Mouse (Mus musculus) neural tube, embryonic 11.5 days (tissue): ENCODE data around the gene Micall1. TPM values are rescaled to one million over a fixed set of nuclear protein-coding genes. Genes with fewer than 3 reads are reported as not detected.

Experiments
- ATAC-seq: fragments of 200-750 bp; cut with Nextera tagmentation; 2 replicates; pipeline ENCODE4 v1.8.0; 2017; ENCODE audit warnings: moderate number of reproducible peaks, mild to moderate bottlenecking, moderate TSS enrichment, moderate library complexity; ENCODE audit not compliant: insufficient read depth, low FRiP score, low TSS enrichment
- DNase-seq: peaks from one replicate; pipeline ENCODE4 v3.0.0-alpha.2; 2015; ENCODE audit warnings: low spot score
- H3K27ac ChIP-seq: fragments of 300-500 bp; sonication (generic); 2 replicates; pipeline ENCODE4 v1.5.1; 2014; ENCODE audit warnings: low read depth, mild to moderate bottlenecking, low read length
- H3K27me3 ChIP-seq: fragments of 300-500 bp; sonication (generic); 2 replicates; pipeline ENCODE4 v1.6.1; 2014; ENCODE audit warnings: mild to moderate bottlenecking, low read length, mixed read lengths; ENCODE audit not compliant: control insufficient read depth, insufficient read depth
- H3K36me3 ChIP-seq: fragments of 300-500 bp; sonication (generic); 2 replicates; pipeline ENCODE4 v1.6.1; 2014; ENCODE audit warnings: mild to moderate bottlenecking, low read length, moderate library complexity, mixed read lengths; ENCODE audit not compliant: control insufficient read depth, insufficient read depth
- H3K4me1 ChIP-seq: fragments of 300-500 bp; sonication (generic); 2 replicates; pipeline ENCODE4 v1.6.1; 2014; ENCODE audit warnings: low read length, mixed read lengths; ENCODE audit not compliant: control insufficient read depth, insufficient read depth
- H3K4me2 ChIP-seq: fragments of 300-500 bp; sonication (generic); 2 replicates; pipeline ENCODE4 v1.6.1; 2014; ENCODE audit warnings: low read depth, mild to moderate bottlenecking, moderate library complexity
- H3K4me3 ChIP-seq: fragments of 300-500 bp; sonication (generic); 2 replicates; pipeline ENCODE4 v1.5.1; 2014; ENCODE audit warnings: low read depth, low read length
- H3K9ac ChIP-seq: fragments of 300-500 bp; sonication (generic); 2 replicates; pipeline ENCODE4 v1.6.1; 2014; ENCODE audit warnings: mild to moderate bottlenecking, low read length
- H3K9me3 ChIP-seq: fragments of 300-500 bp; sonication (generic); 2 replicates; pipeline ENCODE4 v1.6.1; 2016; ENCODE audit warnings: low read length; ENCODE audit not compliant: control insufficient read depth
- WGBS: fragments of 180-500 bp; shearing (Covaris S2); extraction: QIAGEN DNeasy Blood & Tissue Kit; methylation state at CpG from one replicate; pipeline ENCODE4 v1.1.7; 2014; 5-methylcytosine and 5-hydroxymethylcytosine counted together
- polyA plus RNA-seq: library from polyadenylated mRNA; unstranded; fragments of >200 nt; fragmentation: Nextera tagmentation; extraction: Ambion mirVana; gene quantifications from 2 replicates; pipeline ENCODE4 v1.2.1, GENCODE M21; 2014

Micall1 gene
- polyA plus RNA-seq, 1 experiment from 2014 or later, result 6.8 TPM

DNA sequence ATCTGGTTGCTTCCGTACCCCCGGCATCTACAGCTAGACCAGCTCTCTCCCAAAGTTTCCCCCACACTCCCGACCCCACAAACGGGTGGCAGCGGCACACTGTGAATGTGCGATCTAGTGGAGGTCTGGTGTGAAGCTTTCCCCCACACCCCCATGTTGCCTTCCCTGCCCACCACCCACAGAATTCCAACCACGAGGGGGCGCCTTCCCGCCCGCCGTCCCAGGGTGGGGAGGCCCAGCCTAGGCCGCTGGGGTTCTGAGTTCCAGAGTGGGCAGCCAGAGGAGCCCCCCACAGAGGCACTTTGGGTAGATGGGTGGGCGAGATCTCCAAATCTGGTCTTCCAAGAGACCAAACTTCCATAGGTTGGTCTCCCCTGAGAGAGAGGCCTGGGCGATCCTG, 54.1 kb downstream of the Micall1 start:
- 44% methylated on average over 14 of the region's 14 CpGs for WGBS
- ATAC-seq (no peak), DNase-seq (no peak)
- Histone ChIP-seq H3K4me2 (no peak overlapping the region), H3K27me3 (peaks cover 42% of the 10 kb centered on the region), H3K4me1 (peaks cover 10% of the 10 kb centered on the region), H3K36me3 (no peaks in the 10 kb centered on the region), H3K27ac (no peak overlapping the region), H3K9ac (peak overlapping the region; percentile 46), H3K9me3 (no peaks in the 10 kb centered on the region), H3K4me3 (peak overlapping the region; percentile 28)

DNA sequence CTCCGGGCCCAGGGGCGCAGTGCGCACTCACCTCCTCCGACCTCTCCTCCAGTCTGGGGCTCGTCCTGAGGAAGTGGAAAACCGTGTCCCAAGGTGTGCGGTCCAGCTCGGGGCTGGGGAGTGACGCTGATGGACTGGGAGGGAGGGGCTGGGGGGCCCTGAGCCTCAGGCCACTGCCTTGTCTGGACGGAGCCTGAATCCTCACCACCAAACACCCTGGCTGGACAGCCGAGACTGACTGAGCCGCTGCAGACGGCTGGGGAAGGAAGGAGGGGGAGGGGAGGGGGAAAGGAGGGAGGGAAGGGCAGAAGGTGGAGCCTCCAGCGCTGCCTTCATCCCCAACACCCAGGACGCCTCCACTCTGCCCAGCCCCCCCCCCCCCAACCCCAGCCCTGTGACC, 55.6 kb downstream of the Micall1 start:
- H3K4me1 ChIP-seq, result peaks cover 10% of the 10 kb centered on the region
- H3K4me3 ChIP-seq, result peak overlapping the region; percentile 28
- WGBS, result 6% methylated on average over 15 of the region's 15 CpGs
- peaks cover 42% of the 10 kb centered on the region for H3K27me3 ChIP-seq
- no peak for ATAC-seq
- no peak overlapping the region; the same call in 1 of the 2 replicates for H3K27ac ChIP-seq
- no peaks in the 10 kb centered on the region for H3K36me3 ChIP-seq
- H3K9me3 ChIP-seq, result no peaks in the 10 kb centered on the region
- DNase-seq, result no peak
- H3K4me2 ChIP-seq, result no peak overlapping the region
- H3K9ac ChIP-seq, result peak overlapping the region; percentile 15; the same call in 1 of the 2 replicates

DNA sequence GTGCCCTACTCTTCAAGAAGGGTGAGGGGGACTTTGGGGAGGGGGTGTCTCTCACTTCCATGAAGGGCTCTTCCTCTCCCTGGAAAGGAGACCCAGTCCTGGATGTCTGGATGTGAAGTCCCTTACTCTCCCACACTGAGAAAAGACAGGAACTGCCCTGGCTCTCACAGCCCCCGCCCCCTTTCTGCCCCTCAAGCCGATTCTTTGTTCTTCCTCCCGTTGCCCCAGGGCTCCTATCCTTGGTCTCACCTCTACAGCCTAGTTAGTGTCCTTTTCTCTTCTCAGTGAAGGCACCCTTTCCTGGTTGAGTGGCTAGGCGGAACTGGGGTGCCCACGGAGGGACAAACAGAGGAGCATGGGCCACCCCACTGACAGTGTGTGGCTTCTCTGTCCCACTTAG, 56.4 kb downstream of the Micall1 start, which contains the start of gene Sox10:
Gene Sox10, minus strand, starts transcription at position 101 of the 400 bp plus-strand sequence.
- H3K4me2 ChIP-seq, result peak within 1 kb of the TSS; percentile 20; the same call in 1 of the 2 replicates
- H3K9me3 ChIP-seq, result no peaks in the 10 kb centered on the region
- peak within 1 kb of the TSS; percentile 67 for H3K27ac ChIP-seq
- ATAC-seq (no peak), DNase-seq (no peak)
- H3K4me1 ChIP-seq, result peaks cover 10% of the 10 kb centered on the region
- no peaks in the 10 kb centered on the region for H3K36me3 ChIP-seq
- WGBS, result 40% methylated on average over 5 of the region's 5 CpGs
- H3K9ac ChIP-seq, result peak within 1 kb of the TSS; percentile 39
- peak within 1 kb of the TSS; percentile 28 for H3K4me3 ChIP-seq
- peaks cover 42% of the 10 kb centered on the region for H3K27me3 ChIP-seq

DNA sequence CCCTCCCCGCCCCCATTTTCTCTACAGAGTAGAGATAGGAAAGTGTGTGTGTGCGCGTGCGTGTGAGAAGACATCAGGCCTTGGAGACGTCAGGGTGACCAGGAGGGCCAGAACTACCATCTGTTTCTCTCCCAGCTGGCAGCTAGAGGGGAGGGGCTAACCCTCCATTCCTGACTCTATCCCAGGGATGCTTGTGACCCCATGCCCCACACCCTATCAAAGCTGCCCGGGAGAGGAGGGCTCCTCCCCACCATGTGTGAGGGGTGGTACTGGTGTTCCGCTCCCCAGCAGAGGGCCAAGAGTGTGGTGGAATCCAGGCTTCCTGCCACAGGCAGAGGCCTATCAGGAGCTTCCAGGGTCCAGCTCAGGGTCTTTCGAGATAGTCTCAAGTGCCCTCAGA, 58.0 kb downstream of the Micall1 start:
- H3K9me3 ChIP-seq, result no peaks in the 10 kb centered on the region
- no peak overlapping the region; the same call in 1 of the 2 replicates for H3K4me2 ChIP-seq
- no peaks in the 10 kb centered on the region for H3K36me3 ChIP-seq
- peak; percentile 38; the same call in 1 of the 2 replicates for ATAC-seq
- no peak overlapping the region for H3K4me3 ChIP-seq
- no peak for DNase-seq
- H3K4me1 ChIP-seq, result peaks cover 10% of the 10 kb centered on the region
- peak overlapping the region; percentile 67; the same call in 1 of the 2 replicates for H3K27ac ChIP-seq
- peaks cover 38% of the 10 kb centered on the region for H3K27me3 ChIP-seq
- no peak overlapping the region; the same call in 1 of the 2 replicates for H3K9ac ChIP-seq
- 37% methylated on average over 8 of the region's 8 CpGs for WGBS

DNA sequence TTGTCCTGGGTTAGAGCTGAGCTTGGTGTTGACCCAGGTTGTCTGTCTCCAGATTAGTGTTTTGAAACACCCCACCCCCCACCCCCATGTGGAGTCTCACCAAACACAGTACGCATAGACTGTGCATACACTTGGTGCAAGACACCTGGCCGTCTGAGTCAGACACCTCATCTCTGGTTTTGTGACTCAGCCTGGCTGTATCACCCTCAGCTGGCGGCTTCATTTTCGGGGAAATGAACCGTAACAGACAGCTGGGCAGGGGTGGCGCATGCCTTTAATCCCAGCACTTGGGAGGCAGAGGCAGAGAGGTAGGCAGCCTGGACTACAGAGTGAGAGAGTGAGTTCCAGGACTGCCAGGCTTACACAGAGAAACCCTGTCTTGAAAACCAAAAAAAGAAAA, 68.2 kb downstream of the Micall1 start:
- ATAC-seq (no peak), DNase-seq (no peak)
- Histone ChIP-seq H3K27ac (no peak overlapping the region), H3K4me2 (no peak overlapping the region), H3K9me3 (no peaks in the 10 kb centered on the region), H3K36me3 (no peaks in the 10 kb centered on the region), H3K4me3 (no peak overlapping the region), H3K27me3 (no peaks in the 10 kb centered on the region), H3K9ac (no peak overlapping the region), H3K4me1 (no peaks in the 10 kb centered on the region)
- 45% methylated on average over 6 of the region's 6 CpGs for WGBS

DNA sequence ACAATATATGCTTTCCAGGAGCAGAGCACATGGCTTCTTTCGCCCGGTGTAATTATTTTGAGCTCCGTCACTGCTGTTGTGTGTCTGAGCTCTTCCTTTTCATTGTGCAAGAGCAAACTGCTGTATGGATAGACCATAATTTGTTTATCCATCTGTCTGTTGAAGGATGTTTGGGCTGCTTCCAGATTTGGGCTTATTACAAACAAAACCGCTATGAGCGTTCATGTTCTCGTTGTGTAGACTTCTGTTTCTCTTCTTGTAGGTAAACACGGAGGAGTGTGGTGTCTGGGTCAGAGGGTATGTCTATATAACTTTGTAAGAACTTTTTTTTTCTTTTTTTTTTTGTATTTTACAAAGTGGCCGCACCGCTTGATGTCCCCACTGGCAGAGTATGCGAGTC, 76.5 kb downstream of the Micall1 start:
- ATAC-seq, result no peak
- no peak overlapping the region for H3K27ac ChIP-seq
- H3K36me3 ChIP-seq, result no peaks in the 10 kb centered on the region
- DNase-seq, result no peak
- H3K4me2 ChIP-seq, result no peak overlapping the region
- H3K9ac ChIP-seq, result no peak overlapping the region
- H3K9me3 ChIP-seq, result no peaks in the 10 kb centered on the region
- H3K4me1 ChIP-seq, result no peaks in the 10 kb centered on the region
- H3K27me3 ChIP-seq, result no peaks in the 10 kb centered on the region
- H3K4me3 ChIP-seq, result no peak overlapping the region
- 92% methylated on average over 10 of the region's 10 CpGs for WGBS

Other genes starting within 250 kb of the Micall1 start
- gene Gga1, start 231.7 kb upstream of the Micall1 start, polyA plus RNA-seq, result 36.4 and 37.0 TPM in 2 replicates
- gene Gm49510, start 209.2 kb upstream of the Micall1 start, polyA plus RNA-seq, result 0.27 TPM in 1 of 2 replicates, not detected in the other
- 14.4 and 15.3 TPM in 2 replicates for gene Sh3bp1, start 209.1 kb upstream of the Micall1 start, polyA plus RNA-seq
- gene Pdxp, start 195.0 kb upstream of the Micall1 start, polyA plus RNA-seq, result 34.9 and 36.0 TPM in 2 replicates
- gene Lgals1, start 182.2 kb upstream of the Micall1 start, polyA plus RNA-seq, result 263 and 311 TPM in 2 replicates
- 55.9 and 58.8 TPM in 2 replicates for gene Nol12, start 174.0 kb upstream of the Micall1 start, polyA plus RNA-seq
- 42.4 and 46.4 TPM in 2 replicates for gene Triobp, start 161.2 kb upstream of the Micall1 start, polyA plus RNA-seq
- 289 and 340 TPM in 2 replicates for gene H1f0, start 80.4 kb upstream of the Micall1 start, polyA plus RNA-seq
- gene Galr3, start 67.0 kb upstream of the Micall1 start, polyA plus RNA-seq, result not detected in 2 replicates
- 59.5 and 65.6 TPM in 2 replicates for gene Ankrd54, start 46.0 kb upstream of the Micall1 start, polyA plus RNA-seq
- 250 and 259 TPM in 2 replicates for gene Eif3l, start 33.7 kb upstream of the Micall1 start, polyA plus RNA-seq
- gene Polr2f, start 32.1 kb downstream of the Micall1 start, polyA plus RNA-seq, result 301 and 311 TPM in 2 replicates
- 8.8 and 9.4 TPM in 2 replicates for gene 1700088E04Rik, start 32.4 kb downstream of the Micall1 start, polyA plus RNA-seq
- 25.3 and 32.9 TPM in 2 replicates for gene Sox10, start 56.3 kb downstream of the Micall1 start, polyA plus RNA-seq
- 27.3 and 28.8 TPM in 2 replicates for gene Pick1, start 120.3 kb downstream of the Micall1 start, polyA plus RNA-seq
- gene Gm49486, start 120.5 kb downstream of the Micall1 start, polyA plus RNA-seq, result 0.38 and 0.49 TPM in 2 replicates
- not detected in 2 replicates for gene Slc16a8, start 145.9 kb downstream of the Micall1 start, polyA plus RNA-seq
- 1.9 and 2.3 TPM in 2 replicates for gene Baiap2l2, start 176.6 kb downstream of the Micall1 start, polyA plus RNA-seq
- gene Pla2g6, start 219.5 kb downstream of the Micall1 start, polyA plus RNA-seq, result 21.9 and 22.9 TPM in 2 replicates
- 1.2 and 2.9 TPM in 2 replicates for gene Maff, start 237.7 kb downstream of the Micall1 start, polyA plus RNA-seq